Mouse (Mus musculus): ENCODE measurements around the gene Gfod1. TPM values are rescaled to one million over a fixed set of nuclear protein-coding genes. Genes with fewer than 3 reads are reported as not detected.

Gene Gfod1
- polyA plus RNA-seq, 1 experiment: 9.8 TPM

- DNase-seq (ENCODE audit: low read depth): peak; percentile 81
- TF ChIP-seq CTCF (IDR thresholded peaks at IDR 0.05; ENCODE audit: borderline replicate concordance, extremely low read depth, insufficient read depth, insufficient read length): no peak
These were observed 88.6 kb downstream of the Gfod1 start for GRCm38 (mm10) chr13:43215144-43215993.

- TF ChIP-seq CTCF (IDR thresholded peaks at IDR 0.05; ENCODE audit: borderline replicate concordance, extremely low read depth, insufficient read depth, insufficient read length) (no peak), POLR2A (IDR thresholded peaks at IDR 0.05; ENCODE audit: borderline replicate concordance, extremely low read depth, insufficient read depth, insufficient read length, poor library complexity, severe bottlenecking) (no peak)
- no peak for DNase-seq (ENCODE audit: low read depth)
These were observed 91.6 kb downstream of the Gfod1 start for GRCm38 (mm10) chr13:43212338-43212737.

- TF ChIP-seq POLR2A (IDR thresholded peaks at IDR 0.05; ENCODE audit: borderline replicate concordance, extremely low read depth, insufficient read depth, insufficient read length, poor library complexity, severe bottlenecking) (no peak), CTCF (IDR thresholded peaks at IDR 0.05; ENCODE audit: borderline replicate concordance, extremely low read depth, insufficient read depth, insufficient read length) (no peak)
- no peak for DNase-seq (ENCODE audit: low read depth)
These were observed 93.0 kb downstream of the Gfod1 start for GRCm38 (mm10) chr13:43210956-43211355.

- no peak for DNase-seq (ENCODE audit: low read depth)
- TF ChIP-seq POLR2A (IDR thresholded peaks at IDR 0.05; ENCODE audit: borderline replicate concordance, extremely low read depth, insufficient read depth, insufficient read length, poor library complexity, severe bottlenecking) (no peak), CTCF (IDR thresholded peaks at IDR 0.05; ENCODE audit: borderline replicate concordance, extremely low read depth, insufficient read depth, insufficient read length) (no peak)
These were observed 94.4 kb downstream of the Gfod1 start for GRCm38 (mm10) chr13:43209560-43209959.

GRCm38 (mm10) chr13:43208914-43209439, 95.0 kb downstream of the Gfod1 start:
- no peak for TF ChIP-seq CTCF (IDR thresholded peaks at IDR 0.05; ENCODE audit: borderline replicate concordance, extremely low read depth, insufficient read depth, insufficient read length)
- TF ChIP-seq POLR2A (IDR thresholded peaks at IDR 0.05; ENCODE audit: borderline replicate concordance, extremely low read depth, insufficient read depth, insufficient read length, poor library complexity, severe bottlenecking): no peak

GRCm38 (mm10) chr13:43206118-43206683, 97.8 kb downstream of the Gfod1 start:
- DNase-seq (ENCODE audit: low read depth): no peak
- TF ChIP-seq POLR2A (IDR thresholded peaks at IDR 0.05; ENCODE audit: borderline replicate concordance, extremely low read depth, insufficient read depth, insufficient read length, poor library complexity, severe bottlenecking) (no peak), CTCF (IDR thresholded peaks at IDR 0.05; ENCODE audit: borderline replicate concordance, extremely low read depth, insufficient read depth, insufficient read length) (no peak)

More at GRCm38 (mm10) chr13:43208914-43209439, 95.0 kb downstream of the Gfod1 start:
- no peak for DNase-seq (ENCODE audit: low read depth)

- DNase-seq (ENCODE audit: low read depth): no peak
- TF ChIP-seq POLR2A (IDR thresholded peaks at IDR 0.05; ENCODE audit: borderline replicate concordance, extremely low read depth, insufficient read depth, insufficient read length, poor library complexity, severe bottlenecking) (no peak), CTCF (IDR thresholded peaks at IDR 0.05; ENCODE audit: borderline replicate concordance, extremely low read depth, insufficient read depth, insufficient read length) (no peak)
These were observed 100.3 kb downstream of the Gfod1 start for GRCm38 (mm10) chr13:43203641-43204040.

- no peak for DNase-seq (ENCODE audit: low read depth)
- no peak for TF ChIP-seq CTCF (IDR thresholded peaks at IDR 0.05; ENCODE audit: borderline replicate concordance, extremely low read depth, insufficient read depth, insufficient read length)
- no peak for TF ChIP-seq POLR2A (IDR thresholded peaks at IDR 0.05; ENCODE audit: borderline replicate concordance, extremely low read depth, insufficient read depth, insufficient read length, poor library complexity, severe bottlenecking)
These were observed 100.7 kb downstream of the Gfod1 start for GRCm38 (mm10) chr13:43203234-43203633.

- no peak for DNase-seq (ENCODE audit: low read depth)
- TF ChIP-seq CTCF (IDR thresholded peaks at IDR 0.05; ENCODE audit: borderline replicate concordance, extremely low read depth, insufficient read depth, insufficient read length): no peak
These were observed 101.6 kb downstream of the Gfod1 start for GRCm38 (mm10) chr13:43202351-43202750.

GRCm38 (mm10) chr13:43201033-43201432, 102.9 kb downstream of the Gfod1 start:
- DNase-seq (ENCODE audit: low read depth): no peak
- TF ChIP-seq POLR2A (IDR thresholded peaks at IDR 0.05; ENCODE audit: borderline replicate concordance, extremely low read depth, insufficient read depth, insufficient read length, poor library complexity, severe bottlenecking) (no peak), CTCF (IDR thresholded peaks at IDR 0.05; ENCODE audit: borderline replicate concordance, extremely low read depth, insufficient read depth, insufficient read length) (peak; percentile 70)

- TF ChIP-seq CTCF (IDR thresholded peaks at IDR 0.05; ENCODE audit: borderline replicate concordance, extremely low read depth, insufficient read depth, insufficient read length): no peak
- no peak for TF ChIP-seq POLR2A (IDR thresholded peaks at IDR 0.05; ENCODE audit: borderline replicate concordance, extremely low read depth, insufficient read depth, insufficient read length, poor library complexity, severe bottlenecking)
- DNase-seq (ENCODE audit: low read depth): no peak
These were observed 103.5 kb downstream of the Gfod1 start for GRCm38 (mm10) chr13:43200473-43200872.

- TF ChIP-seq POLR2A (IDR thresholded peaks at IDR 0.05; ENCODE audit: borderline replicate concordance, extremely low read depth, insufficient read depth, insufficient read length, poor library complexity, severe bottlenecking) (no peak), CTCF (IDR thresholded peaks at IDR 0.05; ENCODE audit: borderline replicate concordance, extremely low read depth, insufficient read depth, insufficient read length) (peak; percentile 50; the same call in 1 of the 2 replicates)
- no peak for DNase-seq (ENCODE audit: low read depth)
These were observed 104.2 kb downstream of the Gfod1 start for GRCm38 (mm10) chr13:43199749-43200148.
